8 mouse cellular contexts compared by ENCODE assay signal in the genomic region with DNA sequence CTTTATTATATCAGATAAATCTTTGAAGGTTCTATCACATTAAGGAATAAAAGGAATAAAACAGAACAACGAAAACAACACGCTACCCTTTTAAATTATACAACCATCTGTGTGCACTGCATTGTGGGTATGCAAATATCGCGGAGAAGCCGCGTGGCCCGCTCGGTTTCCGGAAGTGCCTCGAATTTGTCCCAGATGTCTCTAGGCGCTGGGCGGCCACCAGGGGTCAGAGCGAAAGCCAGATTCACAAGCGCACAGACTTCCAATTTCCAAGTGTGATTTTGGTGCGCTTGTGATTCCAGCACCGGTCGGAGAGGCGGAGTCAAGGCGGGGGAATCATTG. TPM values are rescaled to one million over a fixed set of nuclear protein-coding genes. Genes with fewer than 3 reads are reported as not detected.
A peak's percentile ranks its signal among the peaks of the same experiment; 100 is the strongest.
DNase-seq lines count a peak whose midpoint lies in the region; ATAC-seq and TF ChIP-seq lines count a peak whose summit lies in the region.

A gene (plus strand): TSS at position 229 of the 342 bp plus-strand sequence.

- peaks cover 8% of the 10 kb centered on the region for H3K79me2 ChIP-seq in C2C12 (ENCODE audit: control insufficient read depth, insufficient read depth)

- H3K27me3 ChIP-seq in C2C12 (ENCODE audit: control insufficient read depth, insufficient read depth, insufficient read length): no peaks in the 10 kb centered on the region
- no peaks in the 10 kb centered on the region for H3K27me3 ChIP-seq in embryonic facial prominence, embryonic 15.5 days
- H3K27me3 ChIP-seq in kidney, embryonic 14.5 days (ENCODE audit: control insufficient read depth, insufficient read depth, low read length): no peaks in the 10 kb centered on the region
- H3K27me3 ChIP-seq in limb, embryonic 15.5 days: no peaks in the 10 kb centered on the region
- no peaks in the 10 kb centered on the region for H3K27me3 ChIP-seq in stomach, embryonic 15.5 days (replicated peaks)

- no peak for TF ChIP-seq POLR2A in bone marrow, adult 2 months (IDR thresholded peaks at IDR 0.05; ENCODE audit: borderline replicate concordance, control insufficient read depth, low read depth, low read length)

- peak; percentile 88 to 96 for DNase-seq in heart, adult 9 months (ENCODE audit: low spot score in 2 of 2)
- peak; percentile 91 to 94 for DNase-seq in monocyte, adult 2 months (ENCODE audit: low read depth in 1 of 2, low spot score in 2 of 2)

- peak within 1 kb of the TSS; percentile 74 for H3K9ac ChIP-seq in embryonic facial prominence, embryonic 15.5 days
- peak within 1 kb of the TSS; percentile 75 for H3K9ac ChIP-seq in kidney, embryonic 14.5 days (ENCODE audit: low read depth, low read length)
- peak within 1 kb of the TSS; percentile 65 for H3K9ac ChIP-seq in limb, embryonic 15.5 days
- peak within 1 kb of the TSS; percentile 67 for H3K9ac ChIP-seq in stomach, embryonic 15.5 days

- TF ChIP-seq CTCF in C2C12 (IDR thresholded peaks at IDR 0.05; ENCODE audit: control insufficient read depth, insufficient read depth, insufficient read length): peak; percentile 62
- TF ChIP-seq CTCF in bone marrow, adult 2 months (IDR thresholded peaks at IDR 0.05; ENCODE audit: control insufficient read depth, insufficient read depth, low read length): peak; percentile 83

- H3K4me2 ChIP-seq in embryonic facial prominence, embryonic 15.5 days (replicated peaks): peak within 1 kb of the TSS; percentile 76
- H3K4me2 ChIP-seq in kidney, embryonic 14.5 days (replicated peaks; ENCODE audit: low read depth, low read length): peak within 1 kb of the TSS; percentile 70
- peak within 1 kb of the TSS; percentile 70 for H3K4me2 ChIP-seq in limb, embryonic 15.5 days
- peak within 1 kb of the TSS; percentile 66 for H3K4me2 ChIP-seq in stomach, embryonic 15.5 days

- H3K4me1 ChIP-seq in bone marrow, adult 2 months (ENCODE audit: control insufficient read depth, insufficient read depth, low read length): peaks cover 3% of the 10 kb centered on the region; the same call in 1 of the 2 replicates
- H3K4me1 ChIP-seq in embryonic facial prominence, embryonic 15.5 days: peaks cover 4% of the 10 kb centered on the region; the same call in 1 of the 2 replicates
- 0 out of 2 replicates have a peak, but pooled peaks cover 8% of the 10 kb centered on the region for H3K4me1 ChIP-seq in kidney, embryonic 14.5 days (ENCODE audit: control insufficient read depth, insufficient read depth, low read length)
- peaks cover 7% of the 10 kb centered on the region for H3K4me1 ChIP-seq in limb, embryonic 15.5 days
- no peaks in the 10 kb centered on the region for H3K4me1 ChIP-seq in stomach, embryonic 15.5 days

- under 1% methylated on average over 19 of the region's 19 CpGs for WGBS in bone marrow, adult 2 months
- WGBS in embryonic facial prominence, embryonic 15.5 days: under 1% methylated on average over 19 of the region's 19 CpGs
- under 1% methylated on average over 19 of the region's 19 CpGs for WGBS in kidney, embryonic 14.5 days
- WGBS in limb, embryonic 15.5 days: under 1% methylated on average over 19 of the region's 19 CpGs
- under 1% methylated on average over 19 of the region's 19 CpGs for WGBS in stomach, embryonic 15.5 days

- H3K79me3 ChIP-seq in C2C12 (ENCODE audit: low read depth): no peaks in the 10 kb centered on the region

- no peaks in the 10 kb centered on the region for H3K36me3 ChIP-seq in C2C12 (ENCODE audit: control insufficient read depth, insufficient read depth)
- H3K36me3 ChIP-seq in embryonic facial prominence, embryonic 15.5 days: no peaks in the 10 kb centered on the region
- no peaks in the 10 kb centered on the region for H3K36me3 ChIP-seq in kidney, embryonic 14.5 days (ENCODE audit: control insufficient read depth, insufficient read depth, low read length)
- no peaks in the 10 kb centered on the region for H3K36me3 ChIP-seq in limb, embryonic 15.5 days
- no peaks in the 10 kb centered on the region for H3K36me3 ChIP-seq in stomach, embryonic 15.5 days

- peak within 1 kb of the TSS; percentile 51 for H3K4me3 ChIP-seq in C2C12 (ENCODE audit: insufficient read depth, poor library complexity, severe bottlenecking)
- peak within 1 kb of the TSS; percentile 73 for H3K4me3 ChIP-seq in bone marrow, adult 2 months (replicated peaks; ENCODE audit: control insufficient read depth, low read depth, low read length)
- H3K4me3 ChIP-seq in embryonic facial prominence, embryonic 15.5 days (replicated peaks): peak within 1 kb of the TSS; percentile 70
- H3K4me3 ChIP-seq in kidney, embryonic 14.5 days (ENCODE audit: low read length): peak within 1 kb of the TSS; percentile 63
- H3K4me3 ChIP-seq in limb, embryonic 15.5 days: peak within 1 kb of the TSS; percentile 57
- H3K4me3 ChIP-seq in stomach, embryonic 15.5 days (replicated peaks): peak within 1 kb of the TSS; percentile 56

- no peaks in the 10 kb centered on the region for H3K9me3 ChIP-seq in embryonic facial prominence, embryonic 15.5 days (replicated peaks)
- H3K9me3 ChIP-seq in kidney, embryonic 14.5 days (ENCODE audit: control insufficient read depth, low read length): no peaks in the 10 kb centered on the region
- H3K9me3 ChIP-seq in limb, embryonic 15.5 days: no peaks in the 10 kb centered on the region
- H3K9me3 ChIP-seq in stomach, embryonic 15.5 days: no peaks in the 10 kb centered on the region

- peak within 1 kb of the TSS; percentile 78 for H3ac ChIP-seq in C2C12 (ENCODE audit: control insufficient read depth, insufficient read length, low read depth)

- ATAC-seq in embryonic facial prominence, embryonic 15.5 days (ENCODE audit: insufficient number of reproducible peaks, low FRiP score, low TSS enrichment, low read depth): peak; percentile 86
- ATAC-seq in kidney, embryonic 14.5 days (ENCODE audit: low FRiP score, low TSS enrichment): peak; percentile 90
- ATAC-seq in limb, embryonic 15.5 days (ENCODE audit: insufficient number of reproducible peaks, low FRiP score, low TSS enrichment, low read depth): peak; percentile 85
- peak; percentile 87 for ATAC-seq in stomach, embryonic 15.5 days (ENCODE audit: insufficient read depth, low FRiP score, low read depth)

- H3K27ac ChIP-seq in bone marrow, adult 2 months (ENCODE audit: control insufficient read depth, insufficient read depth, low read depth, low read length, poor library complexity): peak within 1 kb of the TSS; percentile 97
- peak within 1 kb of the TSS; percentile 98 for H3K27ac ChIP-seq in embryonic facial prominence, embryonic 15.5 days (replicated peaks)
- peak within 1 kb of the TSS; percentile 96 for H3K27ac ChIP-seq in kidney, embryonic 14.5 days (ENCODE audit: low read depth, low read length)
- peak within 1 kb of the TSS; percentile 96 for H3K27ac ChIP-seq in limb, embryonic 15.5 days
- peak within 1 kb of the TSS; percentile 99 for H3K27ac ChIP-seq in stomach, embryonic 15.5 days

TF ChIP-seq in C2C12, 6 proteins besides CTCF, POLR2A, EP300 and RAD21:
- TF ChIP-seq MYOD1 (IDR thresholded peaks at IDR 0.05; ENCODE audit: control insufficient read depth, insufficient read length, low read depth) (no peak), MYOG (IDR thresholded peaks at IDR 0.05; ENCODE audit: control insufficient read depth, extremely low read depth, insufficient read length) (no peak), USF1 (IDR thresholded peaks at IDR 0.05; ENCODE audit: low read depth) (peak; percentile 61), FOSL1 (IDR thresholded peaks at IDR 0.05; ENCODE audit: insufficient read depth, low read length, poor library complexity, severe bottlenecking) (no peak), MAX (IDR thresholded peaks at IDR 0.05) (peak; percentile 84), CEBPB (IDR thresholded peaks at IDR 0.05; ENCODE audit: low read depth) (no peak)

RNA-seq across cellular contexts. Expression of the gene that starts here (rescaled TPM):
- polyA plus RNA-seq in C2C12 (2012; fragmentation: generic; extraction: Trizol): 3.6 TPM
- 4.5 and 8.7 TPM in 2 replicates for polyA plus RNA-seq in bone marrow, adult 2 months (2011; ENCODE audit: insufficient read depth, insufficient read length, low replicate concordance, missing spikeins)
- 16.7 and 16.8 TPM in 2 replicates for polyA plus RNA-seq in embryonic facial prominence, embryonic 15.5 days (2015; fragmentation: Nextera tagmentation; extraction: Ambion mirVana)
- polyA plus RNA-seq in kidney, embryonic 14.5 days (2014; fragmentation: Nextera tagmentation; extraction: Ambion mirVana): 10.3 and 14.7 TPM in 2 replicates
- 17.3 and 21.1 TPM in 2 replicates for polyA plus RNA-seq in limb, embryonic 15.5 days (2015; fragmentation: Nextera tagmentation; extraction: Ambion mirVana)
- 14.4 and 15.0 TPM in 2 replicates for polyA plus RNA-seq in stomach, embryonic 15.5 days (2015; fragmentation: Nextera tagmentation; extraction: Ambion mirVana)

Comparison
In these comparisons a context has a peak if more than half of its experiments do, and no peak if none do; other contexts are left out.
1. Peak in every context shown above with its lines: DNase-seq, ATAC-seq, H3K4me3 ChIP-seq and H3K27ac ChIP-seq.